Mouse (Mus musculus) C2C12 (cell line): Measurements from ENCODE around the gene Il1f10.

Source experiments
- CTCF ChIP-seq: IDR thresholded peaks from one replicate; pipeline ENCODE4 v1.5.1; 2011; ENCODE audit not compliant: control insufficient read depth, insufficient read depth, insufficient read length
- MAX ChIP-seq: IDR thresholded peaks from one replicate; pipeline ENCODE4 v1.6.1; 2011; ENCODE audit warnings: mild to moderate bottlenecking, control low read depth

DNA sequence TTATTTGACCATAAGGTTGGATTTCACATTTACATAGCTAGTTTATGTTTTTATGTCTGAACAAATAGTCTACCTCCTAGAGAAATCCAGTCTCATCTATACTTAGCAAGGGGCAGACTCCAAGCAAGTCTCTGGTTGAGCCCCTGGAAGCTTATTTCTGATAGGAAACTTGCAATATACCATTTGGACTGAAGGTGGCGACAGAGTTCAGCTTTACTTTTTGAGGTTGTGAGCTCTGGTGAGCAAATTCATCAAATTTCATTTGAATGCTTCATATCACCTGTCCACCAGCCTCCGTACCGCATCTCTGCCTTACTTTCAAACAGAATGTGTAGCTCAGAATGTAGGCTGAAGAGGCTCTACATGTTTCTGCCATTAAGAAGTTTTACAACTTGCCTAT lies 5.8 kb downstream of the Il1f10 start:
- no peak for TF ChIP-seq CTCF
- no peak for TF ChIP-seq MAX
